Comparison of ENCODE assay signal across 14 mouse cellular contexts in genomic region chr11:62669471-62669870, GRCm38 (mm10). TPM values are rescaled to one million over a fixed set of nuclear protein-coding genes. Genes with fewer than 3 reads are reported as not detected.
DNase-seq lines count a peak whose midpoint lies in the region; ATAC-seq and TF ChIP-seq lines count a peak whose summit lies in the region.
"Had no signal": no experiment of that assay in that cellular context is flagged by ENCODE, and none has a peak within 500 bp of the region (broad histone marks: within the 10 kb centered on the region; RNA-seq: fewer than 3 reads in every experiment).

No protein-coding gene starts in this region.

- peaks cover 25% of the 10 kb centered on the region for H3K36me3 ChIP-seq in megakaryocyte, embryonic 14.5 days (replicated peaks; ENCODE audit: low read length)
- H3K36me3 ChIP-seq in midbrain, embryonic 10.5 days: peaks cover 25% of the 10 kb centered on the region

- no peak for TF ChIP-seq CTCF in gastrocnemius, adult 2 months (IDR thresholded peaks at IDR 0.05)
- TF ChIP-seq CTCF in layer of hippocampus, adult 2 months (conservative IDR thresholded peaks at IDR 0.05): no peak

- intact Hi-C loops in gastrocnemius, adult 2 months (cut with DNase I): no loop called here

- H3K4me1 ChIP-seq in megakaryocyte, embryonic 14.5 days: peaks cover 19% of the 10 kb centered on the region
- H3K4me1 ChIP-seq in midbrain, embryonic 10.5 days: peaks cover 13% of the 10 kb centered on the region
- H3K4me1 ChIP-seq: limb, embryonic 10.5 days had no signal

- no peak for ATAC-seq in megakaryocyte, adult 5-6 weeks (ENCODE audit: poor library complexity, severe bottlenecking)
- ATAC-seq: midbrain, embryonic 16.5 days had no signal

- WGBS in midbrain, embryonic 10.5 days: 78% methylated on average over 12 of the region's 12 CpGs

- DNase-seq in gastrocnemius, adult 2 months: no peak
- no peak for DNase-seq in gastrocnemius, adult 8-10 months (ENCODE audit: low spot score in 2 of 2)
- peak; percentile 54 to 81 for DNase-seq in layer of hippocampus, adult 2 months (ENCODE audit: low spot score in 2 of 2)
- DNase-seq in right cerebral cortex, postnatal 10 days (ENCODE audit: low spot score in 2 of 2): peak; percentile 64 to 70
- no peak for DNase-seq in midbrain, embryonic 10.5 days (ENCODE audit: low spot score)
- no peak for DNase-seq in cerebellum, postnatal 14 days
- DNase-seq: B cell, adult 2 months; gastrocnemius, postnatal 10 days; kidney, adult 11 months; lung, adult 2 months had no signal

- 0 out of 2 replicates have a peak overlapping the region, but pooled peaks have one; percentile 24 for H3K27ac ChIP-seq in gastrocnemius, adult 2 months
- H3K27ac ChIP-seq in layer of hippocampus, adult 2 months: peak overlapping the region; percentile 53; the same call in 1 of the 2 replicates
- no peak overlapping the region for H3K27ac ChIP-seq in midbrain, embryonic 10.5 days (replicated peaks)
- H3K27ac ChIP-seq: limb, embryonic 10.5 days had no signal

- peak overlapping the region; percentile 35; the same call in 1 of the 2 replicates for H3K4me3 ChIP-seq in gastrocnemius, adult 2 months
- H3K4me3 ChIP-seq in megakaryocyte, embryonic 14.5 days (replicated peaks): peak overlapping the region; percentile 62
- peak overlapping the region; percentile 20; the same call in 1 of the 2 replicates for H3K4me3 ChIP-seq in layer of hippocampus, adult 2 months
- H3K4me3 ChIP-seq in midbrain, embryonic 10.5 days: no peak overlapping the region
- H3K4me3 ChIP-seq: limb, embryonic 10.5 days had no signal

- H3K9me3 ChIP-seq in megakaryocyte, embryonic 14.5 days: no peaks in the 10 kb centered on the region
- no peaks in the 10 kb centered on the region for H3K9me3 ChIP-seq in midbrain, embryonic 10.5 days (replicated peaks)
- H3K9me3 ChIP-seq: limb, embryonic 10.5 days had no signal

- peaks cover 5% of the 10 kb centered on the region for H3K27me3 ChIP-seq in megakaryocyte, embryonic 14.5 days (replicated peaks)
- H3K27me3 ChIP-seq in midbrain, embryonic 10.5 days (ENCODE audit: low read depth, poor library complexity, severe bottlenecking): no peaks in the 10 kb centered on the region

RNA-seq across cellular contexts. Expression of gene Mmgt2, which starts 21.0 kb away (rescaled TPM):
- total RNA-seq in gastrocnemius, adult 2 months (2021): 1 to 10 TPM; 2.9 to 3.5 TPM
- total RNA-seq in gastrocnemius, adult 8-10 months (2022): 1 to 10 TPM; 5.3 to 7.2 (median 6.5) TPM
- polyA plus RNA-seq in megakaryocyte, embryonic 14.5 days (2012; ENCODE audit: insufficient read depth, low replicate concordance): 19.9 and 26.5 TPM in 2 replicates
- total RNA-seq in megakaryocyte, adult 5-6 weeks (2015): 19.0 and 19.3 TPM in 2 replicates
- total RNA-seq in megakaryocyte, adult 5-6 weeks (2017): 7.2 and 10.9 TPM in 2 replicates
- 10 to 100 TPM; 15.8 to 16.5 TPM for total RNA-seq in layer of hippocampus, adult 2 months (2021)
- 38.7 and 40.9 TPM in 2 replicates for polyA plus RNA-seq in midbrain, embryonic 10.5 days (2016; fragmentation: Nextera tagmentation; extraction: Ambion mirVana)

RNA-seq across cellular contexts. Expression of gene Lrrc75a, which starts 21.1 kb away (rescaled TPM):
- 1 to 10 TPM; 3.2 to 5.6 TPM for total RNA-seq in gastrocnemius, adult 2 months (2021)
- total RNA-seq in gastrocnemius, adult 8-10 months (2022): 1 to 10 TPM; 2.7 to 4.6 (median 3.0) TPM
- 4.6 and 8.6 TPM in 2 replicates for polyA plus RNA-seq in megakaryocyte, embryonic 14.5 days (2012; ENCODE audit: insufficient read depth, low replicate concordance)
- total RNA-seq in megakaryocyte, adult 5-6 weeks (2015): 5.7 TPM in 2 replicates
- 3.6 and 5.7 TPM in 2 replicates for total RNA-seq in megakaryocyte, adult 5-6 weeks (2017)
- total RNA-seq in layer of hippocampus, adult 2 months (2021): 1 to 10 TPM; 7.3 to 7.6 TPM
- polyA plus RNA-seq in midbrain, embryonic 10.5 days (2016; fragmentation: Nextera tagmentation; extraction: Ambion mirVana): 10.6 and 10.8 TPM in 2 replicates

Comparison
In these comparisons a context has a peak if more than half of its experiments do, and no peak if none do; other contexts are left out.
1. DNase-seq: peak in layer of hippocampus, adult 2 months (2 of 2) and right cerebral cortex, postnatal 10 days (2 of 2); none in gastrocnemius, adult 2 months (single experiment), gastrocnemius, adult 8-10 months (0 of 2), midbrain, embryonic 10.5 days (single experiment) and cerebellum, postnatal 14 days (0 of 2).